Mouse (Mus musculus): Measurements from ENCODE around the gene Tmem220.

DNA sequence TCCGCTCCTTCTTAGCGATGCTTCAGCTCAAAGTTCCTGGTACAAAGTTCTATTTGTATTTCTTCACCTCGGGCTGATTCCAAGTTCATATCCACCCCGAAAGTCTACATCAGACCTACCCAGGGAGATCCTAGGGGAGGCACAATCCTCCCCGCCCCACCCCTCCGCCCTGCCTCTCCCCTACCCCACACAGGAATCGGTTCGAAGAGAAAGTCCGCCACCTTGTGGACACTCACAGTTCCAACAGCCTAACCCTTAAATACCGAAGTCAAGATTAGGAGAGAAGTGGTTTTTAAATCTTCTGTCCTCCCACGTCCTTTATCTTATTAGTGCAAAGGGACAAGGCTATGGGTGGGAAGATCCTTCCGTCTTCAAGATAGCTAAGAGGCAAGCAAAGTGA lies 4.0 kb upstream of the Tmem220 start:
- TF ChIP-seq CTCF (IDR thresholded peaks at IDR 0.05; ENCODE audit: extremely low read depth, insufficient read depth, insufficient read length, insufficient replicate concordance) (peak; percentile 39; the same call in 1 of the 2 replicates), POLR2A (IDR thresholded peaks at IDR 0.05; ENCODE audit: low read depth, low read length) (no peak)

All from spleen, adult 2 months (tissue).